Mouse (Mus musculus): Measurements from ENCODE around the gene Skap1. TPM values are rescaled to one million over a fixed set of nuclear protein-coding genes. Genes with fewer than 3 reads are reported as not detected.

Skap1 gene
- total RNA-seq, 2 experiments from 2014 or later = 1.8 to 2.0 TPM

DNA sequence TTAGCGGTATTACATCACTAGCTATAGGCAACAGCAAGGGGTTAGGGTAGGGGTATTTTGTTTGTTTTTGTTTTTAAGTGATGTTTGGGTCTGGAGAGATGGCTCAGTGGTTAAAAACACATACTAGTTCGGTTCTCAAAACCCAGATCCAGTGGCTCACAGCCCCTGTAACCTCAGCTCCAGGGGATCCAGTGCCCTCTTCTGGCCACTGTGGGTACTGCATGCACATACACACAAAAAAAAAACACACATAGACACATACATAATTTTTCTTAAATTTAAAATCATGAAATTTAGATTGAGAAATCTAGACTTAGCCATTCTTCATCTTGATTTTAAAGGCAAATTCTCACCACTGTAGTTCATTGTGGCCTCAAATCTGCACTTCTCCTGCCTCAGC lies 221.0 kb downstream of the Skap1 start:
- no peak overlapping the region for H3K27ac ChIP-seq
- TF ChIP-seq CTCF (IDR thresholded peaks at IDR 0.05) = peak; percentile 13
- no peak overlapping the region for H3K4me3 ChIP-seq
- intact Hi-C loops (cut with DNase I) = no loop called here
- DNase-seq (ENCODE audit: extremely low spot score in 1 of 2, low spot score in 2 of 2) = no peak

DNA sequence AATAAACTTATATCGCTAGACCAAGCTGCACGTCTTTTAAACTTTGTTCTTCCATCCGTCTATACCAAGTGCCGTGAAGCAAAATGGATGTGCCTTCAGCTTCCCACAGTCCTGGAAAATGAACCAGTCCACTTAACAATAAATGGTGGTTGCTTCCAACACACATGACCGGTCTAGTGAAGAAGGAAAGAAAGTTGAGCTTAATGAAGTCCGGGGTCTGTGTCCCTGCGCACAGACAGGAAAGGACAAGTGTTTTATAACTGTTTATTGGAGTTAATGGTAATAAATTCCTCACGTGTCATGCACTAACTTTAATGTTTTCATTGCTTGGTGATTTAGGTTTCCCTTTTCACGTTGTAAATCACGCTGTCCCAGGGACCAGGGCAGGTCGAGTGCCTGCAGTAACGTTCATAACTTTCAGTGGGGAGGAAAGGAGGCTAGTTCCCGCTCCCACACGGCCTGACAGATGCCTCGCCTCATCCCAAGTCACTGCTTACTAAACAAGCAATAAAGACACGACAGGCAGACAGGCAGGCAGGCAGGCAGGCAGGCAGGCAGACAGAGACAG lies 222.4 kb downstream of the Skap1 start:
- Histone ChIP-seq H3K4me3 (no peak overlapping the region), H3K27ac (no peak overlapping the region)
- TF ChIP-seq CTCF (IDR thresholded peaks at IDR 0.05) = no peak
- no peak for DNase-seq (ENCODE audit: extremely low spot score in 1 of 2, low spot score in 2 of 2)
- intact Hi-C loops (cut with DNase I) = no loop called here

DNA sequence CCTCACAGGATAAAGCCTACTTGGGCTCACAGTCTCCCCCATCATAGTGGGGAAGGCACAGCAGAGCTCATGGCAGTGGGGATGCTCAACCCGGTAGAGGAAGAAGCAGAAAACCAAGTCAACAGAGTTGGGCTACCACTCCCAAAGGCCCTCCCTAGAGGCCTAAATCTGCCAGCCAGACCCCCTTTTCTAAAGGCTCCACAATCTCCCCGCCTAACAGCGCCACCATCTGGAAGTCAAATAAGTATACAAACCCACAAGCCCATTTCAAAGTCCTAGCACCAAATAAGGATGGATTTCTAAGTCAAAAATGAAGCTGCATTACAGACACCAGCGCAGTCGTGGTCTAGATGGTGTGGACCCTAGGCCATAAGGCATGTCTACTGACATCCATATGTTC lies 227.9 kb downstream of the Skap1 start:
- no peak for TF ChIP-seq CTCF (IDR thresholded peaks at IDR 0.05)
- Histone ChIP-seq H3K27ac (no peak overlapping the region), H3K4me3 (no peak overlapping the region)
- intact Hi-C loops (cut with DNase I) = no loop called here
- no peak for DNase-seq (ENCODE audit: extremely low spot score in 1 of 2, low spot score in 2 of 2)

DNA sequence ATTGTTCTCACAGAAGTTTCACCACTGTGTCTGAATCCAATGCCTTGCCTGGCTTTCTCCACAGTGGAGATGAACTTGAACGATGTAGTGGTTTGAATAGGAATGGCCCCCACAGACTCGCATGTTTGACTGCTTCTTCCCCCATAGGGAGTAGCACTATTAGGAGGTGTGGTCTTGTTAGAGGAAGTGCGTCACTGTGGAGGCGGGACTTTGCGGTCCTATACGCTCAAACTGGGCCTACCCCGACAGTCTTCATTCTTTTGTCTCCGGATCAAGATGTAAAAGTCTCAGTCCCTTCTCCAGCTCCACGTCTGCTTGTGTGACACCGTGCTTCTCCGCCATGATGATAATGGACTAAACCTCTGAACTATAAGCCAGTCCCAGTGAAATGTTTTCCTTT lies 229.0 kb downstream of the Skap1 start:
- no peak for TF ChIP-seq CTCF (IDR thresholded peaks at IDR 0.05)

DNA sequence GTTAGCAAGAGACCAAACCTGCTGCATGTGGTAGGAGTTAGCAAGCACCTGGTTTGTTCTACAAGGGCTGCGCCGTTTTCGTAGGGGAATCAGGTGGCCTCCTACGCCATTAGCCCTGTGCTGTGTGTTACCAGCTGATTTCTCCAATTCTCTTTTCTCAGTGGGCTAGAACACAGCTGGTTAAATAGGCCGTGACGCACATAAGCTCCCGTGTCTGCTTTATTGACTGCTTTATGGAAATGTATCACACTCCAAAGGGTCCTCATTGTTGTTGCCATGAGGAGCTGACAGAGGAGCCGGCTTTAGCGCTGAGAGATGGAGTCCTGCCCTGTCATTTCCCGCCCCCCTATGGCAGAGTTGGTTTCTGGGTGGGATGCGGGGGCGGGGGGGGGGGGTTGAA lies 230.4 kb downstream of the Skap1 start:
- no peak for TF ChIP-seq CTCF (IDR thresholded peaks at IDR 0.05)
- no peak overlapping the region for H3K4me3 ChIP-seq
- intact Hi-C loops (cut with DNase I) = no loop called here
- DNase-seq (ENCODE audit: extremely low spot score in 1 of 2, low spot score in 2 of 2) = no peak
- no peak overlapping the region for H3K27ac ChIP-seq

More for the DNA sequence above, 229.0 kb downstream of the Skap1 start:
- intact Hi-C loops (cut with DNase I) = no loop called here
- Histone ChIP-seq H3K27ac (no peak overlapping the region), H3K4me3 (no peak overlapping the region)
- DNase-seq (ENCODE audit: extremely low spot score in 1 of 2, low spot score in 2 of 2) = no peak

DNA sequence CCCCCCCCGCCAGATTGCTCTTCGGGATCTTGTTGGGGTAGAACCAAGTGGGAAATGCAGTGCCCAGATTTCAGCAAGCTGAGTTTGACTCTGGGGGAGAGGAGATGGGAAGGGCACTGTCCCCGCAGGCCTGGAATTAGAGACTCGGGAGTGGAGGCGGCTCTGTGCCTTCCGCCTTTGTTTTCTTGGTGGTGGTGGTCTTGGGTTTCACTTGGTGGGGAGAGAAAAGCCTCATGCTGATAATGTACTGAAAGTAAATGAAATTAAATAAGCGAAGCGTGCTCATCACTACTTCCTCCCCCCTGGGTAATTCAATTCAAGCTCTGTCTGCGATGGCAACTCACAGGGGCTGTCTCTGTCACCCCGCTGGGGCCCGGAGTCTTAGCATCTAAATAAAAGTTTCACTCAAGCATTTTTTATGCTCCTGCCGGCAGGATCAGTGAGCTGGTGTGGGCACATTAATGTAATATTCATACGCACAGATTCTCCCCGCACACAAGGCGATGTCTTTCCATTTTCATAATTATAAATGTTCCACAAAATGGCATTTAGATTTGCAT lies 231.9 kb downstream of the Skap1 start:
- no peak for TF ChIP-seq CTCF (IDR thresholded peaks at IDR 0.05)
- H3K27ac ChIP-seq = no peak overlapping the region
- DNase-seq (ENCODE audit: extremely low spot score in 1 of 2, low spot score in 2 of 2) = no peak
- H3K4me3 ChIP-seq = no peak overlapping the region
- intact Hi-C loops (cut with DNase I) = no loop called here

DNA sequence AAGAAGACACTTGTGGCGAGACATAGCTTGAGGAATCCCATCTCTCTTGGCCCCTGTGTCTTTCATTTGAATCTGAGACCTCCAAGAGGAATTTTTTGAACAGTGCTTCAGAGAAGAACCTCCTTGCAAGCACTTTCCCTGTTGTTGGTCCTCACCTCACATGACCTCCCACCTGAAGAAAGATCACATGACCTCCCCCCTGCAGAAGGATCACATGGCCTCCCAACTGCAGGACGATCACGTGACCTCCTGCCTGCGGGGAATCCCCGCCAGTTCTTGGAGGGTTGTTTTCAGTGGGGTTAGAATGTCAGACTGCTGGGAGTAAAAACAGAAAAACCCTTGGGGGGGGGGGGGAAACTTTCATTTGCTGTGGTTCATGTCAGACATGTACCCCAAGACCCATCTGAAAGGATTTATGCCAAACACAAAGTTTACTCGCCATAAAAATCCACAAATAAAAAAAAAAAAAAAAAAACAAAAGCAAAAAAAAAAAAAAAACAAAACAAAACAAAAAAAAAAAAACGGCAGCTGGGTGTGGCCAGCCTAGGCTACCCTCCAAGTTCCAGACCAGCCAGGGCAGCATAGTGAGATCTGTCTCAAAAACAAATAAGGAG lies 232.6 kb downstream of the Skap1 start:
- no peak overlapping the region for H3K27ac ChIP-seq
- intact Hi-C loops (cut with DNase I) = no loop called here
- no peak for DNase-seq (ENCODE audit: extremely low spot score in 1 of 2, low spot score in 2 of 2)
- no peak for TF ChIP-seq CTCF (IDR thresholded peaks at IDR 0.05)
- H3K4me3 ChIP-seq = no peak overlapping the region

DNA sequence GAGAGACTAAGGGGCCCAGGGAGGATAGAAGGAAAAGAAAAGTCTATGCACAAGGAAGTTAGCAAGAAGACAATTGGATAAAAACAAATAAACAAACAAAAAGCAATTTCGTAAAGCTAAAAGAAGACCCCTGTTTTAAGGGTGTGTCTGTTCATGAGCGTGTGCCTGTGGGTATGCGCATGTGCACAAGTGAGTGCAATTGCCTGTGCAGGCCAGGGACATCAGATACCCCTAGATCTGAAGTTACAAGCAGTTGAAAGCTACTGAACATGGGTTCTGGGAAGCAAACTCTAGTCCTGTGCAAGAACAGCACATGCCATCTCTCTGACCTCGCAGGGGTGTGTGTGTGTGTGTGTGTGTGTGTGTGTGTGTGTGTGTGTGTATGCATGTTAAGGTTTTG lies 233.1 kb downstream of the Skap1 start:
- no peak for TF ChIP-seq CTCF (IDR thresholded peaks at IDR 0.05)
- Histone ChIP-seq H3K27ac (no peak overlapping the region), H3K4me3 (no peak overlapping the region)
- DNase-seq (ENCODE audit: extremely low spot score in 1 of 2, low spot score in 2 of 2) = no peak
- intact Hi-C loops (cut with DNase I) = no loop called here

DNA sequence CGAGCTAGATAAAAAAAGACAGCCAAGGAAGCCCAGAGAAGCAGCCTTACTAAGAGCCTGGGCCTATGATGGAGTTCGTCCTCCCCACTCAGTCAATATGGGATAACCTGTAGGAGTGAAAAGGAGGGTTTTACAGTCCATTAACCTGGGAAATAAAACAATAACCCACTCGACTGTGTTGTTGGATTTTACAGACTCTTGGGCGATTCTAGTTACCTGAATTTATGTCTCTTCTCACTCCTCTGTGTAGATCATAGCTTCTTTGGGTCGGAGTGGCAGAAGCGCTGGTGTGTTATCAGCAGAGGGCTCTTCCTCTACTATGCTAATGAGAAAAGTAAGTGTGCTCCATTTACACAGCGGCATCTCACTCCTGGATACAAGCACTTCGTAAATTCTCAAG lies 239.4 kb downstream of the Skap1 start:
- intact Hi-C loops (cut with DNase I) = no loop called here
- no peak for TF ChIP-seq CTCF (IDR thresholded peaks at IDR 0.05)
- DNase-seq (ENCODE audit: extremely low spot score in 1 of 2, low spot score in 2 of 2) = no peak
- no peak overlapping the region for H3K27ac ChIP-seq
- no peak overlapping the region for H3K4me3 ChIP-seq

DNA sequence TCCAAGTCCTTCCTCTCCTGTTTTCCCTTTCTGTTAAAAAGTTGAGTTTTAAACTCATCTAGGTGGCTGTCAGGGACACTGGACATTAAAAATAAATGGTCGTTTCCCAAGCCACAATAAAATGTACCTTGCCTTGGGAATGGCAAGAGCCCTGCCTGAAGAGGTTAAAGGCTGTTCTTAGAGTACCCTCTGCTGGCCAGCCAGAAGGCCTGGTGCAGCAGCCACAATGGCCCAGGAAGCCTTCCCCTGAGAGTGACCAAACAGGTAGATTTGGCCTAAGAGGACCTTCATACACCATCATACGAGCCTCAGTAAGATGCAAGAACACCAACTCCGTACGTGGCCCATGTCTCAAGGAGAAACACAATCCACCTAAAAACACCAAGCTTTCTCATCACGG lies 246.9 kb downstream of the Skap1 start:
- TF ChIP-seq CTCF (IDR thresholded peaks at IDR 0.05) = no peak; the same call in 1 of the 2 replicates
- Histone ChIP-seq H3K27ac (no peak overlapping the region), H3K4me3 (no peak overlapping the region)
- no peak for DNase-seq (ENCODE audit: extremely low spot score in 1 of 2, low spot score in 2 of 2)
- intact Hi-C loops (cut with DNase I) = no loop called here

DNA sequence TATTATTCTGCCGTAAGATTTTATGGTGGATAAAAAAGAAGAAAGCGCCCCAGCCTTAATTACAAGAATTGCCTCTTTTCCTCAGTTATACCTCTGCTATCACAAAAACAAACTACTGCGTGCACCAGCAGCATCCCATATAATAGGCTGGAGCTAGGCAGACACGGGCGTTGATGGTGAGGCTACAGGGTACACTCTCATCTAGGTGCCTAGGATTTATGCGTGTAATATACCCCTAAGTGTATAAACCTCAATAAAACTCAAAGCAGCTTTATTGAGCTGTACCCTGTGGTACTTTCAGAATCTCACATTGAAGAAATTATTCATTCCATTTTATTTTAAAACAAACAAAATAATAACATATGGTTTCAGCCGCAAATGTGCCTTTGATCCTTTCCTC lies 247.3 kb downstream of the Skap1 start:
- no peak for TF ChIP-seq CTCF (IDR thresholded peaks at IDR 0.05)
- Histone ChIP-seq H3K4me3 (no peak overlapping the region), H3K27ac (no peak overlapping the region)
- DNase-seq (ENCODE audit: extremely low spot score in 1 of 2, low spot score in 2 of 2) = no peak
- intact Hi-C loops (cut with DNase I) = no loop called here

DNA sequence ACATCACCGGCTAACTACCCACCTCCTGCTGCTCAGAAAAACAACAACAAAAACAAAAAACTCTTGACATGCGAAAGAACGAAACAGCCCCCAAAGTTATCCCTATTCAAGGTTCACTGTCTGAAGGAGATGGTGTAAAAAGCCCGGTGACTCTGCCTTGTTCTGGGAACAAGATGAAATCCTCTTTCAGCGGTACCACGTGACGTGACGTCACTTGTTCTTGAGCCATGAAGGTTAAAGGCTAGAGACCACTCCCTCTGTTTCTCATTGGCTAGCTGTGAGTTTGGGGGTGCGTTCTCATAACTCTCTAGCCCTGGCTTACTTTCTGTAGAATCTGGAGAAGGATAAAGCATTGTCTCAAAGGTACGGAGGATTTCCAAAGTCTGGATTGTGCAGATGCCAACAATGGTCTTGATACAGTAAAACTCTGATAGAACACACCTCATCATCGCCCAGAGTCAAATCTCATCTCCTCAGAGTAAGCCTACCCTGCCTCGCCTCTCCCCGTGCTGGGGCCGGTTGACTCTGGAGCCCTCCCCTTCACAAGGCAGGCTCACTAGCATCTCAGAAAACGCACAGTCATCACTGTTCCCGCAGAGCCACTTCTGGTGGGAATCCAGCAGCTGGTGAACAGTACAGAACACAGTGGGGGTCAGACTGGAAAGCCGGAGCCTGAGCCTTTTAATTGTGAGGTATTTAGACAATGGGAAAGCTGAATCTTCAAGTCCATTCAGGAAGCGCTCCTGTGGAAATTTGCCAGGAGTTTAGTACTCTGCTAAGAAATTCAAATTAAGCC lies 249.0 kb downstream of the Skap1 start:
- H3K4me3 ChIP-seq = no peak overlapping the region
- H3K27ac ChIP-seq = no peak overlapping the region
- DNase-seq (ENCODE audit: extremely low spot score in 1 of 2, low spot score in 2 of 2) = peak in 1 of 2 experiments; percentile 15
- intact Hi-C loops (cut with DNase I) = no loop called here
- no peak for TF ChIP-seq CTCF (IDR thresholded peaks at IDR 0.05)

Measured in left cerebral cortex, adult 2 months (tissue).